Mouse (Mus musculus): ENCODE results near the gene Cd63. TPM values are rescaled to one million over a fixed set of nuclear protein-coding genes. Genes with fewer than 3 reads are reported as not detected.

The Cd63 gene
- polyA plus RNA-seq, 2 experiments: 448 to 957 TPM

DNA sequence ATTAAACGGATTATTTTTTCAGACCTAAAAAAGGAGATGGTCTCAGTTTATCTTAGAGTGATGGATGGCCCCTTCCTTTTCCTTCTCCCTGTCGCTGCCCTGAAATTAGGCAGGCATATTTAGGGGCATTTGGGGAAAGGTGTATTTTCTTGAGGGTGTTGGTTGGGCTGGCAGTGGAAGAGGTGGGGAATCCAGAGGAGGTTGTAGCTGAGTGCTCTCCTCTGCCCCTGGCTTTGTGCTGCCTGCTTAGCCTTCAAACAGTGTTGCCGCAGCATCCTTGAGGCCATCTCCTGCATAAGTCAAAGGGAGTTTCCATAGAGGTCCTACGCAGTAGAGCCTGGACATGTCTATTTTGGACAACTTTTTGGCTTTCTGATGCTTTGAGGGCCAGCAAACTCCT lies 12.0 kb downstream of the Cd63 start:
- 0 out of 2 replicates have a peak overlapping the region, but pooled peaks have one; percentile 34 for H3K27ac ChIP-seq (replicated peaks; ENCODE audit: low read depth, low read length)
- H3K9me3 ChIP-seq (ENCODE audit: control insufficient read depth, low read length): no peaks in the 10 kb centered on the region
- H3K4me3 ChIP-seq (replicated peaks; ENCODE audit: low read length): no peak overlapping the region
- H3K27me3 ChIP-seq (ENCODE audit: control insufficient read depth, insufficient read depth, low read length): no peaks in the 10 kb centered on the region
- ATAC-seq (ENCODE audit: low FRiP score, low read depth): no peak
- no peak overlapping the region for H3K4me2 ChIP-seq (replicated peaks; ENCODE audit: low read depth, low read length, severe bottlenecking)
- H3K36me3 ChIP-seq (ENCODE audit: control insufficient read depth, insufficient read depth, low read length): peaks cover 60% of the 10 kb centered on the region
- H3K4me1 ChIP-seq (ENCODE audit: control insufficient read depth, insufficient read depth, low read length): peaks cover 24% of the 10 kb centered on the region
- DNase-seq (ENCODE audit: low spot score): no peak
- H3K9ac ChIP-seq (ENCODE audit: low read depth, low read length, severe bottlenecking): no peak overlapping the region
- WGBS: 86% methylated on average over 4 of the region's 4 CpGs
- TF ChIP-seq POLR2A (IDR thresholded peaks at IDR 0.05; ENCODE audit: borderline replicate concordance, extremely low read depth, insufficient read depth, insufficient read length): no peak

GRCm38 (mm10) chr10:128913219-128913618 lies 12.4 kb downstream of the Cd63 start:
- Histone ChIP-seq H3K27ac (replicated peaks; ENCODE audit: low read depth, low read length) (no peak overlapping the region), H3K9me3 (ENCODE audit: control insufficient read depth, low read length) (no peaks in the 10 kb centered on the region), H3K9ac (ENCODE audit: low read depth, low read length, severe bottlenecking) (no peak overlapping the region), H3K4me1 (ENCODE audit: control insufficient read depth, insufficient read depth, low read length) (peaks cover 24% of the 10 kb centered on the region), H3K36me3 (ENCODE audit: control insufficient read depth, insufficient read depth, low read length) (peaks cover 63% of the 10 kb centered on the region), H3K4me2 (replicated peaks; ENCODE audit: low read depth, low read length, severe bottlenecking) (no peak overlapping the region), H3K4me3 (replicated peaks; ENCODE audit: low read length) (no peak overlapping the region), H3K27me3 (ENCODE audit: control insufficient read depth, insufficient read depth, low read length) (no peaks in the 10 kb centered on the region)
- no peak for TF ChIP-seq POLR2A (IDR thresholded peaks at IDR 0.05; ENCODE audit: borderline replicate concordance, extremely low read depth, insufficient read depth, insufficient read length)
- DNase-seq (ENCODE audit: low spot score) (peak; percentile 93), ATAC-seq (ENCODE audit: low FRiP score, low read depth) (0 out of 2 replicates have a peak, but pooled peaks have one; percentile 24)
- WGBS: 8% methylated on average over 5 of the region's 5 CpGs

DNA sequence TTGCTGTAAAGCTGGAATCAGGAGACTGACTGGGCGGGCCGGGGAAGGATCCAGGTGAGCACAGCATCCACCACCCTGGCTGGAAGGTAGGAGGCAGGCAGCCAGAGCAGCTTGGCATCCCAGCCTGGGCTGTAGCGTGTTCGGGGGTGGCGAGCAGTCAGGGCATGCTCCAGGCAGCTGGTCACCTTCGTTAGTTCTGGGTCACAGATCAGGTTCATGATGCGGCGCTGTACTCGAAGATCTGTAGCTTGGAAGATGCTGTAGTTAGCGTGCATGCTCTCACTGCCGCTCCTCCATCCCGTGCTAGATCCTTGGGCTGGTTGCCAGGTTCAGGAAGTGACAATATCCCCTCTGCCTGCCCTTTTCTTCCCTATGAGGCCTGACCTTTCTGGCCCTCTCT lies 12.9 kb downstream of the Cd63 start:
- 91% methylated on average over 12 of the region's 12 CpGs for WGBS
- no peak for DNase-seq (ENCODE audit: low spot score)

GRCm38 (mm10) chr10:128915550-128915949 lies 14.8 kb downstream of the Cd63 start:
- Histone ChIP-seq H3K27me3 (ENCODE audit: control insufficient read depth, insufficient read depth, low read length) (no peaks in the 10 kb centered on the region), H3K4me3 (replicated peaks; ENCODE audit: low read length) (no peak overlapping the region), H3K9ac (ENCODE audit: low read depth, low read length, severe bottlenecking) (no peak overlapping the region), H3K27ac (replicated peaks; ENCODE audit: low read depth, low read length) (no peak overlapping the region), H3K4me2 (replicated peaks; ENCODE audit: low read depth, low read length, severe bottlenecking) (no peak overlapping the region), H3K36me3 (ENCODE audit: control insufficient read depth, insufficient read depth, low read length) (peaks cover 70% of the 10 kb centered on the region), H3K9me3 (ENCODE audit: control insufficient read depth, low read length) (no peaks in the 10 kb centered on the region), H3K4me1 (ENCODE audit: control insufficient read depth, insufficient read depth, low read length) (peaks cover 19% of the 10 kb centered on the region)
- TF ChIP-seq POLR2A (IDR thresholded peaks at IDR 0.05; ENCODE audit: borderline replicate concordance, extremely low read depth, insufficient read depth, insufficient read length): no peak
- ATAC-seq (ENCODE audit: low FRiP score, low read depth) (no peak), DNase-seq (ENCODE audit: low spot score) (no peak)
- 87% methylated on average over 2 of the region's 2 CpGs for WGBS

More for the DNA sequence above, 12.9 kb downstream of the Cd63 start:
- Histone ChIP-seq H3K4me3 (replicated peaks; ENCODE audit: low read length) (no peak overlapping the region), H3K27me3 (ENCODE audit: control insufficient read depth, insufficient read depth, low read length) (no peaks in the 10 kb centered on the region), H3K9me3 (ENCODE audit: control insufficient read depth, low read length) (no peaks in the 10 kb centered on the region), H3K9ac (ENCODE audit: low read depth, low read length, severe bottlenecking) (no peak overlapping the region), H3K36me3 (ENCODE audit: control insufficient read depth, insufficient read depth, low read length) (peaks cover 63% of the 10 kb centered on the region), H3K27ac (replicated peaks; ENCODE audit: low read depth, low read length) (no peak overlapping the region), H3K4me2 (replicated peaks; ENCODE audit: low read depth, low read length, severe bottlenecking) (no peak overlapping the region), H3K4me1 (ENCODE audit: control insufficient read depth, insufficient read depth, low read length) (peaks cover 24% of the 10 kb centered on the region)
- ATAC-seq (ENCODE audit: low FRiP score, low read depth): no peak
- no peak for TF ChIP-seq POLR2A (IDR thresholded peaks at IDR 0.05; ENCODE audit: borderline replicate concordance, extremely low read depth, insufficient read depth, insufficient read length)

DNA sequence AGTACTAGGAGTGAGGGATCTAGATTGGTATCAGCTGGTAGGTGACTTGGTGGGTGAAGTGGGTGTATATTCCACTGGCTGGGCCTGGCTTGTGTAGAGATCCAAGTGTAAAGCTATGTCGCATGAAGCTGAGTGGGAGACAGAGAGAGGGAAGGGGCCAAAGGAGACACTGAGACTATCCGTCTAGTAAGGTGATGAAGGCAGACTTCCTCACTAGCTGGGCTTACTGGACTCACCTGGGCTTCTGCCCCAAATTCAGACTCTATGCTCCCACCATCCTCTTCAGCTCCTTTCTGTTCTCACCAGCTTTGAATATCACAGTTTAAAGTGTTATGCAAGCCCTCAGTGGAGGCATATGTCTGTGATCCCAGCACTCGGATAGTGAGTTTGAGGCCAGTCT lies 15.9 kb downstream of the Cd63 start:
- H3K36me3 ChIP-seq (ENCODE audit: control insufficient read depth, insufficient read depth, low read length): peaks cover 64% of the 10 kb centered on the region

DNA sequence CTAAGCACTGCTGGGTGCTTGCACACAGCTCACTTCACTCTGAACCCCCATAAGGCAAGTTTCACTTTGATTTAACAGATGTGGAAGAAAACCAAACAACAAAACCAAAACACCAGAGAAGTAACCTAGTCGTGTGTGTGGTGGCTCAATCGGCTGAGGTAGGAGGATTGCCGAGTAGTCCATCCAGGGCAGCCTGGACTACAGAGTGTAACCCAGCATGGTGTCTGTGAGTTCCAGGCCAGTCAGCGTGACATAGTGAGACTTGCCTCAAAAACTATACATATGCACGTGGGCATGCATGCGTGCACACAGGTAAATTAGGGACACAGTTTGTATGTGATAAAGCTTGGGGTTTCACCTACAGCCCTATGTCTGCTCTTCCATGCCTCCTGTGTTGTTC lies 16.6 kb downstream of the Cd63 start:
- no peak overlapping the region for H3K4me3 ChIP-seq (replicated peaks; ENCODE audit: low read length)
- TF ChIP-seq POLR2A (IDR thresholded peaks at IDR 0.05; ENCODE audit: borderline replicate concordance, extremely low read depth, insufficient read depth, insufficient read length): no peak
- ATAC-seq (ENCODE audit: low FRiP score, low read depth): no peak
- 92% methylated on average over 6 of the region's 6 CpGs for WGBS
- no peak overlapping the region for H3K4me2 ChIP-seq (replicated peaks; ENCODE audit: low read depth, low read length, severe bottlenecking)
- H3K27ac ChIP-seq (replicated peaks; ENCODE audit: low read depth, low read length): no peak overlapping the region
- no peak for DNase-seq (ENCODE audit: low spot score)
- H3K36me3 ChIP-seq (ENCODE audit: control insufficient read depth, insufficient read depth, low read length): peaks cover 58% of the 10 kb centered on the region
- no peaks in the 10 kb centered on the region for H3K9me3 ChIP-seq (ENCODE audit: control insufficient read depth, low read length)
- H3K9ac ChIP-seq (ENCODE audit: low read depth, low read length, severe bottlenecking): no peak overlapping the region
- no peaks in the 10 kb centered on the region for H3K27me3 ChIP-seq (ENCODE audit: control insufficient read depth, insufficient read depth, low read length)
- H3K4me1 ChIP-seq (ENCODE audit: control insufficient read depth, insufficient read depth, low read length): peaks cover 21% of the 10 kb centered on the region

More for the DNA sequence above, 15.9 kb downstream of the Cd63 start:
- Histone ChIP-seq H3K27me3 (ENCODE audit: control insufficient read depth, insufficient read depth, low read length) (no peaks in the 10 kb centered on the region), H3K27ac (replicated peaks; ENCODE audit: low read depth, low read length) (no peak overlapping the region), H3K4me1 (ENCODE audit: control insufficient read depth, insufficient read depth, low read length) (peaks cover 17% of the 10 kb centered on the region), H3K4me3 (replicated peaks; ENCODE audit: low read length) (no peak overlapping the region), H3K9me3 (ENCODE audit: control insufficient read depth, low read length) (no peaks in the 10 kb centered on the region), H3K4me2 (replicated peaks; ENCODE audit: low read depth, low read length, severe bottlenecking) (no peak overlapping the region), H3K9ac (ENCODE audit: low read depth, low read length, severe bottlenecking) (no peak overlapping the region)
- no peak for TF ChIP-seq POLR2A (IDR thresholded peaks at IDR 0.05; ENCODE audit: borderline replicate concordance, extremely low read depth, insufficient read depth, insufficient read length)
- DNase-seq (ENCODE audit: low spot score): no peak
- 83% methylated on average over 3 of the region's 3 CpGs for WGBS
- no peak for ATAC-seq (ENCODE audit: low FRiP score, low read depth)
